Mouse (Mus musculus) gastrocnemius, adult 2 months (tissue): ENCODE measurements around the gene Gabrb2. TPM values are rescaled to one million over a fixed set of nuclear protein-coding genes. Genes with fewer than 3 reads are reported as not detected.

Source experiments
- DNase-seq: peaks from one replicate; pipeline ENCODE4 v3.0.0; 2022
- H3K27ac ChIP-seq: fragments of 200-600 bp; 2 replicates; pipeline ENCODE4 v1.8.1; 2022; ENCODE audit warnings: mild to moderate bottlenecking
- H3K4me3 ChIP-seq: fragments of 200-600 bp; 2 replicates; pipeline ENCODE4 v1.8.1; 2022; ENCODE audit warnings: mild to moderate bottlenecking, moderate library complexity
- CTCF ChIP-seq: fragments of 200-600 bp; IDR thresholded peaks from 2 replicates; pipeline ENCODE4 v1.8.1; 2022; ENCODE audit warnings: antibody characterized with exemption, mild to moderate bottlenecking, moderate library complexity
- intact Hi-C: fragments of 180-260 bp; cut with DNase I; formaldehyde crosslinking; loops from one replicate; pipeline ENCODE4 v1.15.1; 2025
- long read RNA-seq, 2 experiments: library from polyadenylated mRNA; stranded (forward); transcript quantifications; one replicate each; pipeline ENCODE4 v2.0.0; 2021
- total RNA-seq, 2 experiments: library from RNA; stranded (reverse); gene quantifications; 2 replicates each; pipeline ENCODE4 v1.2.3; 2021

The Gabrb2 gene
- total RNA-seq, result under 1 TPM; 0.61 to 0.79 TPM
- long read RNA-seq, experiment 1, result 0 reads
- long read RNA-seq, experiment 2, result 0 reads

DNA sequence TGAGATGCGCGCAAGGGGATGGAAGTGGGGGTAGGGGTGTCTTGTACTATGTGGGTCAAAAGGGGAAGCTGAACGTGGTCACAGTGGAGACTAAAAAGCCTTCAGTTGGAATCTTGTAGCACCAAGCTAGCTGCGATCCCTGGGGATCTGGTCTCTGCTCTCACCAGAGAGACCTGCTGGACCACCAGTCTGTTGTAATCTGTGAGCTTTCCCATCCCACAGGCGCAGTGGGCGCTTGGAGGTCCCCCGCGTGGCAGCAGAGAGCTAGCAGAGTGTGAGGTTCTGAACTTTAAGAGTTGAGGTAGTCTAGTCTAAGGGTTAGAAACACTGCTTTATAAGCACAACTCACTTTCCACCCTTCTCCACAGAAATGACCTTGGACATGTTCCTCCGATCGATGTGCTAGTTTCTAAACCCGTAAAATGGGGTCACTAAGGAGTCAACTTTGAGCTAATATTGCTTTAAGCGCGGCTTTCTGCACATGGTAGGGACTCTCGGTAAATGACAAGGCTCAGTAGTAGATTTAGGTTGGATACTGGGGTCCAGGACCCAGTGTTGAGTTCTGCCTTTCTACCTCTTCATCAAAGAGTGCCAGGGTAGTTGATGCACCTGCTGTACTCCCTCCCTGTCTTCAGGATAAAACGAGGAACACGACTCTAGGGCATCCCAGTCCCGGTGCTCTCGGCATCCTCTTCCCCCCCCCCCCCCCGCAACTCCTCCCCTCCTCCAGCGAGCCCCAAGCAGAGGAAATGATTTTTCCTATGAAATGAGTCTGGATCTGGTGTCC is at the start of gene Gabrb2:
Gabrb2 (plus strand) TSS at position 762 of the 787 bp plus-strand sequence.
- H3K27ac ChIP-seq, result no peak within 1 kb of the TSS
- no peak for DNase-seq
- TF ChIP-seq CTCF, result no peak

DNA sequence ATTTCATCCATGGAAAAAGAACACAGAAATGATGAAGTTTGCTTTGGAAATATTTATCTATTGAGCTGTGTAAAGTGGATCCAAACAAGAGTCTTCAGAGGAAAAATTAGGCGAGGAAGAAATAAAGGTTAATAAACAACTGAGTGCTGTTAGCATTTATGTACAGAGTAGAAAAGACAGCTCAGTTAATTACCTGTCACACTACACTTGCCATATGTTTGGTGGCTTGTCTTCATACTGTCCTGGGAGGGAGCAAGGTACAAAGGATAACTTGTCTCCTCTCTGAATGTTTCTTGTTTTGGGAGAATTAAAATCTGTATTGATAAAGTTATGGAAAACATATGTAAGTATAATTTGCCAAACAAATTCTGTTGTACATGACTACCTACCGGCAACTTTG is 40.6 kb upstream of the Gabrb2 start:
- H3K27ac ChIP-seq, result no peak overlapping the region
- DNase-seq, result no peak
- H3K4me3 ChIP-seq, result no peak overlapping the region
- intact Hi-C loops, result no loop called here
- TF ChIP-seq CTCF, result no peak

More for the DNA sequence above, at the start of gene Gabrb2:
- H3K4me3 ChIP-seq, result peak within 1 kb of the TSS; percentile 70
- intact Hi-C loops, result no loop called here

- no peak for TF ChIP-seq CTCF
- no peak for DNase-seq
- H3K27ac ChIP-seq, result no peak overlapping the region
- intact Hi-C loops, result no loop called here
- no peak overlapping the region for H3K4me3 ChIP-seq
Measured at GRCm38 (mm10) chr11:42386486-42386885, 33.1 kb upstream of the Gabrb2 start.

- H3K27ac ChIP-seq, result no peak overlapping the region
- TF ChIP-seq CTCF, result no peak
- no peak overlapping the region for H3K4me3 ChIP-seq
- intact Hi-C loops, result no loop called here
- no peak for DNase-seq
Measured at GRCm38 (mm10) chr11:42390682-42391290, 28.8 kb upstream of the Gabrb2 start.

- intact Hi-C loops, result no loop called here
Measured at GRCm38 (mm10) chr11:42393451-42393850, 26.1 kb upstream of the Gabrb2 start.

GRCm38 (mm10) chr11:42419791-42420633 is 455 bp downstream of the Gabrb2 start:
- intact Hi-C loops, result no loop called here
- no peak overlapping the region for H3K27ac ChIP-seq
- H3K4me3 ChIP-seq, result peak overlapping the region; percentile 70
- DNase-seq, result no peak
- TF ChIP-seq CTCF, result no peak

More at GRCm38 (mm10) chr11:42393451-42393850, 26.1 kb upstream of the Gabrb2 start:
- Histone ChIP-seq H3K4me3 (no peak overlapping the region), H3K27ac (no peak overlapping the region)
- TF ChIP-seq CTCF, result no peak
- DNase-seq, result no peak

- no peak for TF ChIP-seq CTCF
- peak; percentile 30 for DNase-seq
- intact Hi-C loops, result no loop called here
- Histone ChIP-seq H3K27ac (no peak overlapping the region), H3K4me3 (peak overlapping the region; percentile 70)
Measured at GRCm38 (mm10) chr11:42420634-42421470, 1.3 kb downstream of the Gabrb2 start.

- peak; percentile 19 for DNase-seq
- Histone ChIP-seq H3K4me3 (no peak overlapping the region), H3K27ac (no peak overlapping the region)
- TF ChIP-seq CTCF, result peak; percentile 57
- intact Hi-C loops, result no loop called here
Measured at GRCm38 (mm10) chr11:42423231-42423630, 3.7 kb downstream of the Gabrb2 start.

- Histone ChIP-seq H3K27ac (no peak overlapping the region), H3K4me3 (no peak overlapping the region)
- intact Hi-C loops, result no loop called here
- no peak for DNase-seq
- no peak for TF ChIP-seq CTCF
Measured at GRCm38 (mm10) chr11:42431495-42431894, 11.9 kb downstream of the Gabrb2 start.

DNA sequence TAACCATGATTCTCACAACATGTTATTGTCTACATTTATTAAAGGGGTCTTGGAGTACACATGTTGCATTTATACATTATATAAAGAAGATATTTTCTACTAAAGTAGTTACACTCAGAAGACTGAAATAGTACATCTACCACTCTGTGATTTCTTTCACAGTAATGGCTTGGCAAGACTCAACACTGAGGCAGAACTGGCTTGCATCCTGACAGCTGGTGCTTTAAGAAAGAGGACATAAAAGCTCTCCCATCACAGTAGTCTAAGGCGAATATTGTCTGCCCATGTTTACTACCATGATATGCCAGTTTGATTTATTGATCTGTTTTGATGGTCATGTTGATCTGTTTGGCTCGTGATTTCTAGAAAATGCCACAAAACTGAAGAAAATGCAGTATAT is 19.4 kb downstream of the Gabrb2 start:
- intact Hi-C loops, result no loop called here
- no peak for TF ChIP-seq CTCF
- Histone ChIP-seq H3K4me3 (no peak overlapping the region), H3K27ac (no peak overlapping the region)
- no peak for DNase-seq

DNA sequence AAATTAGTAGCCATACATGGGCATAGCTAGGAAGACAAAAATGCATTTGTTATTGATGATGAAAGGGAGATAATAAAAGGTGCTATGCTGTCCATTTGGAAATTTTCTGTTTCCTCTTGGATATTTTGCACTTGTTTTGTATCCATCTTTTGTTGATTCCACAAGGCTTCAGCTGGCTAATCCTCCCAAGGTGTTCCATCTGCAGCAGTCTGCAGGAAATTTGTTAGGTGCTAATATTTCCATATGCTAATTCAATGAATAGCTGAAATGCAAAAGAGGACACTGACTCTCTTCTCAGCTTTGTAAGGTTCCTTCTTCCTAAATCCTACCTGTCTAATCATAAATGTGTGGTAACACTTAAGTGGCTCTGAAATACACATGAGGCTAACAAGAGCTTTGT is 24.1 kb downstream of the Gabrb2 start:
- intact Hi-C loops, result no loop called here
- Histone ChIP-seq H3K4me3 (no peak overlapping the region), H3K27ac (no peak overlapping the region)
- TF ChIP-seq CTCF, result no peak
- DNase-seq, result no peak

GRCm38 (mm10) chr11:42448929-42449328 is 29.4 kb downstream of the Gabrb2 start:
- intact Hi-C loops, result no loop called here
- TF ChIP-seq CTCF, result no peak
- H3K4me3 ChIP-seq, result no peak overlapping the region
- no peak for DNase-seq
- H3K27ac ChIP-seq, result no peak overlapping the region
